12 mouse cellular contexts compared by ENCODE assay signal in the genomic region with DNA sequence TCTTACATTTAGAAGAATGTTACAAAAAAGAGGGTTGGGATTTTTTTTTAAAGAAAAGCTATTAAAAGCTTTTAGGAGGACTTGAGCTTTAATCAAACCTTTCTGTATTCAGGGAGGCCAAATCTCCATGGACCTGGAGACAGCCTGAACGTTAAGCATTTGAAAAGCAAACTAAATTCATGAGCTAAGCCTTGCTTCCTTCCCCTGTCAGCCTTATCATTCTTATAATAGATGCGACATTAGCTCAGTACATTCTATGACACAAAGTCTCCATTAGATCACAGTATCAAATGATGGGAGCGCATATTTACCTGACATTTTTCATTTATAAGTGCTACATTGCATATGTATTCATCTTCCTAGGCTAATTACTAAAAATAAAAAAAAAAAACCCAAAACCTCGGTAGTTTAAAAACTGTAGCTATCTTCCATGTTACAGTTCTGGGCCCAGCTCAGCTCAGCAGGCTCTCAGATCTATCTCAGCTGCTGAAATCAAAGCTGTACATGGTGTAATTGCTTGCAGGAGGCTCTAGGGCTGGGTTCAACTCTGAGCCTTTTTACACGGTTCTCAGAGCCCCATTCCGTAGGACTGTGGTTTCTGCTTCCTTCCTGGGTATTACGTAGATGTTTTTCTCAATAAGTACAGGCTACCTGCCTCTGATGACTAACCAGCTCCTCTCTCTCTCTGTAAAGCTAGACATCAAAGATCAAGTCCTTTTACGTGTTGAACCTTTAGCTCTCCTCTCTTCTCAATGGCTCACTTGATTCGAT. TPM values are rescaled to one million over a fixed set of nuclear protein-coding genes. Genes with fewer than 3 reads are reported as not detected.
DNase-seq lines count a peak whose midpoint lies in the region; ATAC-seq and TF ChIP-seq lines count a peak whose summit lies in the region.
"Had no signal": no experiment of that assay in that cellular context is flagged by ENCODE, and none has a peak within 500 bp of the region (broad histone marks: within the 10 kb centered on the region; RNA-seq: fewer than 3 reads in every experiment).

No protein-coding gene starts in this region.

- TF ChIP-seq EP300 in lung, postnatal 0 days (IDR thresholded peaks at IDR 0.05), result no peak
- no peak for TF ChIP-seq EP300 in CH12.LX (IDR thresholded peaks at IDR 0.05; ENCODE audit: low read length)

- no peak overlapping the region for H3K4me2 ChIP-seq in lung, postnatal 0 days (replicated peaks; ENCODE audit: low read depth, low read length)
- H3K4me2 ChIP-seq in CH12.LX (ENCODE audit: insufficient read depth, low read depth, poor library complexity, severe bottlenecking), result no peak overlapping the region; the same call in 1 of the 2 replicates
- H3K4me2 ChIP-seq: hindbrain, embryonic 15.5 days; liver, embryonic 13.5 days had no signal

- DNase-seq in lung, postnatal 25 days (ENCODE audit: low spot score), result peak; percentile 19
- DNase-seq in lung, postnatal 0 days (ENCODE audit: low spot score), result no peak
- peak; percentile 23 for DNase-seq in CH12.LX (ENCODE audit: extremely low read depth)
- peak; percentile 35 for DNase-seq in thymus, postnatal 0 days (ENCODE audit: low spot score)
- DNase-seq in left cerebral cortex, postnatal 14 days (ENCODE audit: low spot score in 2 of 2), result no peak
- DNase-seq: heart, adult 11 months; kidney, postnatal 25 days; liver, embryonic 13.5 days; right cerebral cortex, postnatal 25 days had no signal

- no peaks in the 10 kb centered on the region for H3K36me3 ChIP-seq in lung, postnatal 0 days (ENCODE audit: insufficient read depth, low read length)
- no peaks in the 10 kb centered on the region for H3K36me3 ChIP-seq in CH12.LX (replicated peaks in 1 of 2; ENCODE audit: control insufficient read depth in 1 of 2, insufficient read depth in 1 of 2, low read length in 1 of 2)
- H3K36me3 ChIP-seq: hindbrain, embryonic 15.5 days; liver, embryonic 13.5 days had no signal

- intact Hi-C loops in left cerebral cortex, postnatal 14 days (cut with DNase I), result no loop called here

- H3K79me2 ChIP-seq in CH12.LX (replicated peaks; ENCODE audit: control insufficient read depth, extremely low read depth, insufficient read depth, poor library complexity, severe bottlenecking), result no peaks in the 10 kb centered on the region

- TF ChIP-seq RAD21 in CH12.LX (IDR thresholded peaks at IDR 0.05; ENCODE audit: low read depth, low read length), result no peak; the same call in 1 of the 2 replicates

- H3K4me3 ChIP-seq in lung, postnatal 0 days (ENCODE audit: low read depth, low read length), result no peak overlapping the region
- no peak overlapping the region for H3K4me3 ChIP-seq in CH12.LX (replicated peaks in 1 of 3; ENCODE audit: low read depth in 2 of 3, low read length in 2 of 3, poor library complexity in 1 of 3)
- H3K4me3 ChIP-seq: hindbrain, embryonic 15.5 days; liver, embryonic 13.5 days had no signal

- TF ChIP-seq POLR2A in CH12.LX (IDR thresholded peaks at IDR 0.05; ENCODE audit: low read depth, low read length), result no peak

- dilution Hi-C loops in CH12.LX (cut with MboI; ENCODE audit: extremely low pct_ligation_motif_present, extremely low pct_unique_long_range_greater_than_20kb, low sequenced_read_pairs), result no loop called here

- no peaks in the 10 kb centered on the region for H3K4me1 ChIP-seq in lung, postnatal 0 days (ENCODE audit: insufficient read depth, low read depth, low read length)
- H3K4me1 ChIP-seq in CH12.LX (ENCODE audit: control insufficient read depth in 1 of 2, insufficient read depth in 2 of 2), result peaks cover 0 to 5% of the 10 kb centered on the region in 2 experiments; a peak in 2 of 4 replicates
- H3K4me1 ChIP-seq: hindbrain, embryonic 15.5 days; liver, embryonic 13.5 days had no signal

- no peak overlapping the region for H3K9ac ChIP-seq in lung, postnatal 0 days (replicated peaks; ENCODE audit: low read depth)
- H3K9ac ChIP-seq in CH12.LX (ENCODE audit: insufficient read depth, low read depth), result no peak overlapping the region
- H3K9ac ChIP-seq: hindbrain, embryonic 15.5 days; liver, embryonic 13.5 days had no signal

- WGBS in lung, postnatal 0 days, result 61% methylated on average over 9 of the region's 9 CpGs

- no peaks in the 10 kb centered on the region for H3K9me3 ChIP-seq in lung, postnatal 0 days (ENCODE audit: low read length)
- no peaks in the 10 kb centered on the region for H3K9me3 ChIP-seq in CH12.LX (replicated peaks; ENCODE audit: low read length)
- H3K9me3 ChIP-seq: hindbrain, embryonic 15.5 days; liver, embryonic 13.5 days had no signal

- no peak for TF ChIP-seq CTCF in lung, postnatal 0 days (IDR thresholded peaks at IDR 0.05)
- TF ChIP-seq CTCF in CH12.LX (conservative IDR thresholded peaks at IDR 0.05 in 1 of 2, IDR thresholded peaks at IDR 0.05 in 1 of 2; ENCODE audit: low read depth in 2 of 2, low read length in 2 of 2), result no peak

- ATAC-seq in lung, postnatal 0 days, result no peak
- ATAC-seq in granulocyte monocyte progenitor cell, adult 5-6 weeks (replicated peaks; ENCODE audit: poor library complexity, severe bottlenecking), result peak; percentile 97
- no peak for ATAC-seq in erythroid progenitor cell, adult 5-6 weeks (replicated peaks; ENCODE audit: low FRiP score, poor library complexity, severe bottlenecking)

- no peaks in the 10 kb centered on the region for H3K27me3 ChIP-seq in lung, postnatal 0 days (replicated peaks; ENCODE audit: insufficient read depth, low read length)
- H3K27me3 ChIP-seq in CH12.LX (replicated peaks), result no peaks in the 10 kb centered on the region
- H3K27me3 ChIP-seq: hindbrain, embryonic 15.5 days; liver, embryonic 13.5 days had no signal

- in situ Hi-C loops in CH12.LX (cut with MboI; ENCODE audit: low pct_ligation_motif_present, low pct_unique_long_range_greater_than_20kb, low sequenced_read_pairs), result no loop called here

- no peak overlapping the region for H3K27ac ChIP-seq in lung, postnatal 0 days (ENCODE audit: low read length)
- H3K27ac ChIP-seq in CH12.LX (ENCODE audit: insufficient read depth, low read depth), result no peak overlapping the region
- H3K27ac ChIP-seq: hindbrain, embryonic 15.5 days; liver, embryonic 13.5 days had no signal

TF ChIP-seq in CH12.LX, 34 proteins besides CTCF, POLR2A, EP300 and RAD21:
- TF ChIP-seq TCF12 (IDR thresholded peaks at IDR 0.05; ENCODE audit: low read depth, low read length) (no peak), POLR2AphosphoS2 (IDR thresholded peaks at IDR 0.05; ENCODE audit: low read depth, low read length) (no peak), BHLHE40 (IDR thresholded peaks at IDR 0.05; ENCODE audit: low read depth, low read length) (no peak), MAFK (IDR thresholded peaks at IDR 0.05; ENCODE audit: insufficient replicate concordance, low read length) (no peak), USF1 (IDR thresholded peaks at IDR 0.05; ENCODE audit: low read depth, low read length) (no peak), HCFC1 (IDR thresholded peaks at IDR 0.05; ENCODE audit: low read depth, low read length) (no peak), JUN (IDR thresholded peaks at IDR 0.05; ENCODE audit: insufficient read depth, low read depth, low read length) (no peak), NELFE (IDR thresholded peaks at IDR 0.05; ENCODE audit: low read depth, low read length) (no peak), CHD2 (IDR thresholded peaks at IDR 0.05; ENCODE audit: low read length) (no peak)

RNA-seq across cellular contexts. Expression of a gene that starts 50.2 kb away (rescaled TPM):
- polyA plus RNA-seq in lung, postnatal 0 days (2015; fragmentation: Nextera tagmentation; extraction: Ambion mirVana), result 3.0 and 3.4 TPM in 2 replicates
- total RNA-seq in CH12.LX (2012; rRNA removed), result 0.04 TPM in 2 replicates
- total RNA-seq in CH12.LX (2014; rRNA removed), result not detected in 2 replicates
- not detected in 2 replicates for polyA plus RNA-seq in CH12.LX (2012; ENCODE audit: insufficient read length, low read depth)
- total RNA-seq in granulocyte monocyte progenitor cell, adult 5-6 weeks (2014; fragmentation: Nextera tagmentation), result 1.6 and 2.9 TPM in 2 replicates
- 1.5 and 2.1 TPM in 2 replicates for total RNA-seq in granulocyte monocyte progenitor cell, adult 5-6 weeks (2017)
- 2.6 and 3.1 TPM in 2 replicates for polyA plus RNA-seq in thymus, postnatal 0 days (2015; fragmentation: Nextera tagmentation; extraction: Ambion mirVana)
- under 1 TPM; 0.23 to 0.31 TPM for total RNA-seq in left cerebral cortex, postnatal 14 days (2021)
- total RNA-seq in erythroid progenitor cell, adult 5-6 weeks (2015; ENCODE audit: low replicate concordance), result 5.0 and 5.4 TPM in 2 replicates
- total RNA-seq in erythroid progenitor cell, adult 5-6 weeks (2017; ENCODE audit: low replicate concordance), result 0.98 and 1.0 TPM in 2 replicates

Comparison
In these comparisons a context has a peak if more than half of its experiments do, and no peak if none do; other contexts are left out.
1. DNase-seq: peak in lung, postnatal 25 days (single experiment), CH12.LX (single experiment) and thymus, postnatal 0 days (single experiment); none in lung, postnatal 0 days (single experiment) and left cerebral cortex, postnatal 14 days (0 of 2).